Mouse (Mus musculus) MEL (cell line): ENCODE results near the gene Glt8d2.
A peak's percentile ranks its signal among the peaks of the same experiment; 100 is the strongest.

Source experiments
- CHD2 ChIP-seq: IDR thresholded peaks from 2 replicates; pipeline ENCODE4 v1.6.1; 2011; ENCODE audit warnings: low read length, improper control_type of control experiment
- CTCF ChIP-seq, 3 experiments: IDR thresholded peaks in 2 of 3; conservative IDR thresholded peaks in 1 of 3; 2 replicates each; pipeline ENCODE4 v1.5.1; 2011 to 2012; ENCODE audit warnings: low read length in 3 of 3, low read depth in 2 of 3, mild to moderate bottlenecking in 2 of 3, improper control_type of control experiment in 1 of 3, inconsistent platforms in 1 of 3, mixed read lengths in 1 of 3, moderate library complexity in 1 of 3; ENCODE audit not compliant: control insufficient read depth in 1 of 3, insufficient read depth in 1 of 3, poor library complexity in 1 of 3, severe bottlenecking in 1 of 3
- EP300 ChIP-seq, 2 experiments: IDR thresholded peaks; 2 replicates each; pipeline ENCODE4 v1.6.1; 2011; ENCODE audit warnings: improper control_type of control experiment in 2 of 2, low read length in 2 of 2, low read depth in 1 of 2, mild to moderate bottlenecking in 1 of 2
- GATA1 ChIP-seq: IDR thresholded peaks from 2 replicates; pipeline ENCODE4 v1.6.1; 2011; ENCODE audit warnings: low read depth, low read length, improper control_type of control experiment
- HCFC1 ChIP-seq: IDR thresholded peaks from 2 replicates; pipeline ENCODE4 v1.6.1; 2012; ENCODE audit warnings: low read depth, mild to moderate bottlenecking, inconsistent platforms, low read length, improper control_type of control experiment, moderate library complexity
- MAX ChIP-seq: IDR thresholded peaks from 2 replicates; pipeline ENCODE4 v1.6.1; 2011; ENCODE audit warnings: low read length, improper control_type of control experiment
- MYC ChIP-seq: IDR thresholded peaks from 2 replicates; pipeline ENCODE4 v1.6.1; 2011; ENCODE audit warnings: low read depth, mild to moderate bottlenecking, low read length, improper control_type of control experiment, moderate library complexity
- POLR2A ChIP-seq, 2 experiments: IDR thresholded peaks; 2 replicates each; pipeline ENCODE4 v1.6.1; 2011 to 2012; ENCODE audit warnings: low read length in 2 of 2, mild to moderate bottlenecking in 2 of 2, control low read depth in 1 of 2, improper control_type of control experiment in 1 of 2, low read depth in 1 of 2, moderate library complexity in 1 of 2; ENCODE audit not compliant: control insufficient read depth in 1 of 2, insufficient read depth in 1 of 2, poor library complexity in 1 of 2
- RCOR1 ChIP-seq: IDR thresholded peaks from 2 replicates; pipeline ENCODE4 v1.6.1; 2012; ENCODE audit warnings: low read depth, mild to moderate bottlenecking, inconsistent platforms, low read length, improper control_type of control experiment
- SIN3A ChIP-seq: IDR thresholded peaks from 2 replicates; pipeline ENCODE4 v1.6.1; 2012; ENCODE audit warnings: low read length, improper control_type of control experiment, inconsistent platforms
- TAL1 ChIP-seq: IDR thresholded peaks from 2 replicates; pipeline ENCODE4 v1.6.1; 2012; ENCODE audit warnings: mild to moderate bottlenecking, inconsistent platforms, low read length, moderate library complexity, mixed read lengths
- TBP ChIP-seq: IDR thresholded peaks from 2 replicates; pipeline ENCODE4 v1.8.0; 2011; ENCODE audit warnings: low read depth, low read length, improper control_type of control experiment
- TCF12 ChIP-seq: IDR thresholded peaks from 2 replicates; pipeline ENCODE4 v1.6.1; 2014; ENCODE audit warnings: low read depth, mild to moderate bottlenecking, inconsistent platforms, low read length, improper control_type of control experiment, moderate library complexity

GRCm38 (mm10) chr10:82698712-82699261, 8.3 kb upstream of the Glt8d2 start:
- TF ChIP-seq POLR2A (IDR thresholded peaks at IDR 0.05; ENCODE audit: control insufficient read depth in 1 of 2, insufficient read depth in 1 of 2, low read depth in 1 of 2, low read length in 2 of 2, poor library complexity in 1 of 2) = peak; percentile 70 to 77
- no peak for TF ChIP-seq EP300 (IDR thresholded peaks at IDR 0.05; ENCODE audit: low read depth in 1 of 2, low read length in 2 of 2)
- TF ChIP-seq TBP = no peak; the same call in 1 of the 2 replicates
- TF ChIP-seq TCF12 = peak; percentile 54
- peak; percentile 80 for TF ChIP-seq HCFC1
- TF ChIP-seq MAX = peak; percentile 90
- no peak for TF ChIP-seq MYC
- TF ChIP-seq SIN3A = no peak; the same call in 1 of the 2 replicates
- peak in 1 of 3 experiments; percentile 13; a peak in 1 of 6 replicates for TF ChIP-seq CTCF (IDR thresholded peaks at IDR 0.05 in 2 of 3, conservative IDR thresholded peaks at IDR 0.05 in 1 of 3; ENCODE audit: control insufficient read depth in 1 of 3, insufficient read depth in 1 of 3, low read depth in 2 of 3, low read length in 3 of 3, poor library complexity in 1 of 3, severe bottlenecking in 1 of 3)
- TF ChIP-seq RCOR1 = no peak
- TF ChIP-seq CHD2 = no peak
- no peak for TF ChIP-seq TAL1
- no peak for TF ChIP-seq GATA1
